Mouse (Mus musculus) heart, embryonic 16.5 days (tissue): ENCODE results near the gene Cyp4f14. TPM values are rescaled to one million over a fixed set of nuclear protein-coding genes. Genes with fewer than 3 reads are reported as not detected.

Experiments used
- ATAC-seq: fragments of 200-750 bp; cut with Nextera tagmentation; replicated peaks from 2 replicates; pipeline ENCODE4 v1.8.0; 2017; ENCODE audit warnings: moderate number of reproducible peaks; ENCODE audit not compliant: insufficient read depth, low FRiP score; ENCODE audit errors: extremely low read depth
- H3K27ac ChIP-seq: fragments of 300-500 bp; sonication (generic); 2 replicates; pipeline ENCODE4 v1.5.1; 2014; ENCODE audit warnings: mild to moderate bottlenecking, low read length, control low read depth, moderate library complexity
- H3K27me3 ChIP-seq: fragments of 300-500 bp; sonication (generic); 2 replicates; pipeline ENCODE4 v1.6.1; 2014; ENCODE audit warnings: low read length, mixed read lengths; ENCODE audit not compliant: control insufficient read depth, insufficient read depth
- H3K36me3 ChIP-seq: fragments of 300-500 bp; sonication (generic); 2 replicates; pipeline ENCODE4 v1.6.1; 2014; ENCODE audit not compliant: control insufficient read depth, insufficient read depth
- H3K4me1 ChIP-seq: fragments of 300-500 bp; sonication (generic); 2 replicates; pipeline ENCODE4 v1.6.1; 2014; ENCODE audit warnings: low read length, mixed read lengths; ENCODE audit not compliant: control insufficient read depth, insufficient read depth
- H3K4me2 ChIP-seq: fragments of 300-500 bp; sonication (generic); 2 replicates; pipeline ENCODE4 v1.6.1; 2014; ENCODE audit warnings: low read depth, mild to moderate bottlenecking, control low read depth, low read length
- H3K4me3 ChIP-seq: fragments of 300-500 bp; sonication (generic); 2 replicates; pipeline ENCODE4 v1.5.1; 2014; ENCODE audit warnings: mild to moderate bottlenecking, control low read depth, low read length
- H3K9ac ChIP-seq: fragments of 300-500 bp; sonication (generic); 2 replicates; pipeline ENCODE4 v1.6.1; 2014; ENCODE audit warnings: low read length, control low read depth
- H3K9me3 ChIP-seq: fragments of 300-500 bp; sonication (generic); replicated peaks from 2 replicates; pipeline ENCODE4 v1.6.1; 2016; ENCODE audit warnings: low read length; ENCODE audit not compliant: control insufficient read depth
- WGBS: fragments of 180-500 bp; shearing (Covaris S2); extraction: QIAGEN DNeasy Blood & Tissue Kit; methylation state at CpG from one replicate; pipeline ENCODE4 v1.1.7; 2014; 5-methylcytosine and 5-hydroxymethylcytosine counted together
- polyA plus RNA-seq: library from polyadenylated mRNA; unstranded; fragments of >200 nt; fragmentation: Nextera tagmentation; extraction: Ambion mirVana; gene quantifications from 2 replicates; pipeline ENCODE4 v1.2.1, GENCODE M21; 2015

Gene Cyp4f14
- polyA plus RNA-seq = 0.96 TPM in 1 of 2 replicates, not detected in the other

DNA sequence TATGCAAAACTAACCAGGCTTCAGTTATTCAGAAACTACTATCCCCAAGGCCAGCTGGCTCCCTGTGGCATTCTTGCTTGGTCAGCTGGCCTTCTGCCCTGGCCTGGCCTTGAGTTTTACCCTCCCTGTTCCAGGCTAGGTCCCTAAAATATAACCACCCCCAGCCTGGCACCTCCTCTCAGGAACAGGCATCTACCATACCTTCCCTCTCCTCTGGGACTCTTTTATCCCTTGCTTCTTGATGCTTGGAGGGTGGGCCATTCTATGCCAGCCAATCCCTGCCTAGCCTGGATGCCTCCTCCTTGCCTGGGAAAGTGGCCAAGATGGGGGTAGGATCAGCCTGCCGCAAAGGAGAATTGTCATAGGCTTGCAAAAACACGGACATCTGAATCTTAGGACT is at the start of gene Cyp4f14:
Cyp4f14 (minus strand) TSS at position 212 of the 400 bp plus-strand sequence.
- no peak within 1 kb of the TSS for H3K27ac ChIP-seq
- H3K9ac ChIP-seq = no peak within 1 kb of the TSS
- H3K4me1 ChIP-seq = no peaks in the 10 kb centered on the region
- no peaks in the 10 kb centered on the region for H3K36me3 ChIP-seq
- WGBS = 46% methylated on average over 2 of the region's 2 CpGs
- no peak within 1 kb of the TSS for H3K4me3 ChIP-seq
- peaks cover 2% of the 10 kb centered on the region; the same call in 1 of the 2 replicates for H3K27me3 ChIP-seq
- H3K9me3 ChIP-seq = peaks cover 5% of the 10 kb centered on the region
- ATAC-seq = no peak
- H3K4me2 ChIP-seq = no peak within 1 kb of the TSS

DNA sequence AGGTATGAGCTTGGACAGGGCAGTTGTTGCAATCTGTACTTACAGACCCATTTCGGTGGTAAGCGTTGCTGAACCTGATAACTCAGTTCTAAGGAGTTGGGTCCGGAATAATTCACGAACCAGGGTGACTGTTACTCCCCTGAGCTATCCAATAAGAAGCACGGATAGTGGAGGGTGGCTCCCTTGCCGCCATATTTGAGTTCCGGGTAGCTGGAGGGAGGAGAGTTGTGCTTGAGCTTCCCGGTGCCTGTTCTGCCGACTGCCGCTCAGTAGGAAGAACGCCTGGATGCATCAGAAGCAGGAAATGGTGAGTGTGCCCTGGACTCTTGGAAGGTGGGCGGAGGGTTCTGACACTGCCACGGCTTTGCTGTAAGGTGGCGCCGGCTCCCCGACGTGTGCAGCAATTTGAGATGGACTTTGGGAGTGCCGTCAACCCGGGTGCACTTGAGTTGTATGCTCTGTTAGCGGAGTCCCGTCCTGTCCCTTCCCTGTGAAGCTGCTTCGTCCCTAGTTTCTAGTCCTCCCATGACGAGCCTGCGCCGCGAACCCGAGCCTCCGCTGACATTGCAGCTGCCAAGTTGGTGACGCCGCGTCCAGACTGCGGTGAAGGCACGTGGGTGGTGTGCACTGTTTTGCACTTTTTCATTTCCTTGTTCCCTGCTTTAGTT is 48.6 kb upstream of the Cyp4f14 start, which contains the start of gene Zfp472:
Zfp472 (plus strand) TSS at position 192 of the 668 bp plus-strand sequence.
- Histone ChIP-seq H3K9ac (peak within 1 kb of the TSS; percentile 87), H3K4me3 (peak within 1 kb of the TSS; percentile 93), H3K27me3 (no peaks in the 10 kb centered on the region), H3K9me3 (0 out of 2 replicates have a peak, but pooled peaks cover 2% of the 10 kb centered on the region), H3K36me3 (no peaks in the 10 kb centered on the region), H3K4me1 (peaks cover 10% of the 10 kb centered on the region), H3K4me2 (peak within 1 kb of the TSS; percentile 79), H3K27ac (peak within 1 kb of the TSS; percentile 94)
- under 1% methylated on average over 33 of the region's 33 CpGs for WGBS
- ATAC-seq = peak; percentile 100

DNA sequence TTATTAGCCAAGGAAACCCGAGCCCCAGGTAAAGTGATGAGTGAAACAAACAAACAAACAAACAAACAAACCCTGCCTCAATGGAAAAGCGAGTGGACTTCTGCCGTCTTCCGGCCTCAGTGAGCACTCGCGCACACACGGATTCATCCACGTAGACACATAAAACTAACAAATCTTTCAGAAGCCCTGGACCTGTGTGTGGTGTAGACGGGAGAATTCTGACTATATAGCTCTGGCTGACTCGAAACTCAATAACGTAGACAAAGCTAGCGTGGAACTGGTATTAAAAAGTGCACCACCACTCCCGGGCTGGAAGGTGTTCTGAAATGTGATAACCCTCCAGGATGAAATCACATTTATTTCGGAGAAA is 48.1 kb upstream of the Cyp4f14 start:
- H3K4me3 ChIP-seq = peak overlapping the region; percentile 93
- WGBS = under 1% methylated on average over 14 of the region's 14 CpGs
- peaks cover 10% of the 10 kb centered on the region for H3K4me1 ChIP-seq
- H3K9me3 ChIP-seq = 0 out of 2 replicates have a peak, but pooled peaks cover 2% of the 10 kb centered on the region
- ATAC-seq = no peak
- peak overlapping the region; percentile 79 for H3K4me2 ChIP-seq
- peak overlapping the region; percentile 87 for H3K9ac ChIP-seq
- H3K36me3 ChIP-seq = no peaks in the 10 kb centered on the region
- H3K27me3 ChIP-seq = no peaks in the 10 kb centered on the region
- peak overlapping the region; percentile 94 for H3K27ac ChIP-seq

DNA sequence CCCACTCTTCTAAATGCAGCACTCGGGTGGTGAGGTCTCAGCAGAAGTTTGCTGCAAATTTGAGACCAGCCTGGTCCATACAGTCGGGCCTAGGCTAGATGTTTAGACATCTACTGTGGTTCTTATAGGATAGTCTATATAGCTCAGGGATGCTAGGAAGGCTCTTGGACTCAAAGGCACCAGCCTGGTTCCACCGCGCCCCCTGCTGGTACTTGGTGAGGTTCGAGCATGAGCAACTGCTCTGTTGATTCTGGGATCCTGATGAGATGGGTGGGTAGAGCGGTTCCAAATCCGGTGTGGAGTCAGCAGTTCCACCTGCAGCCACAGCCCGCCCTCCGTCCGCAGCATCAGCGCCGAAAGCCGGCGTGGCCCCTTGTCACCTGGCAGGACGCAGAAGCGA is 34.3 kb upstream of the Cyp4f14 start:
- no peak overlapping the region for H3K4me2 ChIP-seq
- no peak overlapping the region for H3K27ac ChIP-seq
- H3K27me3 ChIP-seq = no peaks in the 10 kb centered on the region
- WGBS = 22% methylated on average over 16 of the region's 16 CpGs
- H3K36me3 ChIP-seq = no peaks in the 10 kb centered on the region
- no peak overlapping the region for H3K4me3 ChIP-seq
- H3K4me1 ChIP-seq = peaks cover 11% of the 10 kb centered on the region
- H3K9me3 ChIP-seq = no peaks in the 10 kb centered on the region
- ATAC-seq = no peak
- no peak overlapping the region for H3K9ac ChIP-seq

DNA sequence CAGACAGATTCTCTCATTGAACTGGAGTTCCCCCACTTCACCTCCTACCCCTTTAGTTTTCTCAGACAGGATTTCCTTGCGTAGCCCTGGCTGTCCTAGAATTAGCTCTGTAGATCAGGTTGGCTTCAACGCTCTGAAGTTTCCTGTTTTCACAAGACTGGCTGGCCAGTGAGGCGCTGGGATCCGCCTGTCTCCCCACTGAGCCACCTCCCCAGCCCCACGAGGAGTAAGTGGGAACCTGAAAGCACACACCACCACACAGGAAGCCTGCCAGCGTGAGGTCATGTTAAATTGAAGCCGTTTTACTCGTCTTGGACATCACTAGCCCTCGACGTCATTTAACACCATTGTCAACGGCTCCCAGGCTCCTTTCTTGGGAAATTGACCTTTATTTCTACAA is 33.9 kb upstream of the Cyp4f14 start:
- Histone ChIP-seq H3K27ac (no peak overlapping the region), H3K4me2 (no peak overlapping the region), H3K9ac (no peak overlapping the region), H3K9me3 (no peaks in the 10 kb centered on the region), H3K36me3 (no peaks in the 10 kb centered on the region), H3K4me1 (peaks cover 13% of the 10 kb centered on the region), H3K27me3 (no peaks in the 10 kb centered on the region), H3K4me3 (no peak overlapping the region)
- 73% methylated on average over 11 of the region's 11 CpGs for WGBS
- ATAC-seq = no peak

DNA sequence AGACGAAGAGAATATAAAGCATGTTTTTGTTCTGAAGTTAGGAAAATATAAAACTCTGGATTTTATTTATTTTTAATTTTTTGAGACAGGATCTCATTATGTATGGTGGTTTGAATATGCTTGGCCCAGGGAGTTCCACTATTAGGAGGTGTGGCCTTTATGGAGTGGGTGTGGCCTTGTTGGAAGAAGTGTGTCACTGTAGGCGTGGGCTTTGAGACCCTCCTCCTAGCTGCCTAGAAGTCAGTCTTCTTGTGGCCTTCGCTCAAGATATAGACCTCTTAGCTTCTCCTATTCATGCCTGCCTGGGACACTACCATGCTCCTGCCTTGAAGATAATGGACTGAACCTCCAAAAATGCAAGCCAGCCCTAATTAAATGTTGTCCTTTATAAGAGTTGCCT is 33.0 kb upstream of the Cyp4f14 start:
- Histone ChIP-seq H3K9ac (no peak overlapping the region), H3K36me3 (no peaks in the 10 kb centered on the region), H3K4me2 (no peak overlapping the region), H3K27ac (no peak overlapping the region), H3K9me3 (no peaks in the 10 kb centered on the region), H3K4me3 (no peak overlapping the region), H3K4me1 (peaks cover 13% of the 10 kb centered on the region), H3K27me3 (no peaks in the 10 kb centered on the region)
- ATAC-seq = no peak
- 90% methylated on average over 3 of the region's 3 CpGs for WGBS

DNA sequence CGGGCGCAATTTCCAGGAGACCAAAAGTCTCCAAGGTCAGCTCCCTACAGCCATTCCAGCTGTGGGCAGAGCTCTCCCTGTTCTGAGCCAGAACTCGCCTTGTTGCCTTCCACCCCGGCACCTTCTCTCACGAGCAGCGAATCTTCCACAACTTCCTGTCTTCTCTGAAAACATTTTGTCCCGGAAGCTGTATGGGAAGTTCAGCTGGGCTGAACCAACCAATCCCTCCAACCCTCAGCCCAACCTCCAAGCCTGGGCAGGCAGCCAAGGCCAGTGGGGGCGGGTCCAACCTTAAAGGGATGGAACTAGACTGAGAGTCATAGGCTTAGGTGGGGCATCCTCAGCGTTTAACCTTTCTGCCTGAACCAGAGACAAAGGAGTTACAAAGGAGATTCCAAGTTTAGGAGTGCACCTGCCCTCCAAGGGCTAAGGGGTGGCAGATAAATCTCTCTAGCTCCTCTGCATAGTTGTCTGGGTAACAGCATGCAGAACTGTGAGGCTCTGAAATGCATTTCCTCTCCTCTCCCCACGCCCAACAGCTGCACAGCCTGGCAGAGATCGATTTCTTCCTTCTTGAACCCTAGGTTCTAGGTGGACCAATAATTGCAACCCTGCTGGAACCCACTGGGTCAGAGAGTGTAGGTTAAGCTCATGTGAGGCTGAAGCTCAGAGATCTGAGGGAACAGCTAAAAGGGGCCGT is 30.2 kb upstream of the Cyp4f14 start, which contains the start of gene Cyp4f13:
Cyp4f13 (minus strand) TSS at position 188 of the 700 bp plus-strand sequence.
- Histone ChIP-seq H3K36me3 (no peaks in the 10 kb centered on the region), H3K4me1 (peaks cover 13% of the 10 kb centered on the region), H3K27ac (peak within 1 kb of the TSS; percentile 84), H3K4me2 (peak within 1 kb of the TSS; percentile 83), H3K27me3 (no peaks in the 10 kb centered on the region), H3K9ac (peak within 1 kb of the TSS; percentile 83), H3K4me3 (peak within 1 kb of the TSS; percentile 72), H3K9me3 (no peaks in the 10 kb centered on the region)
- 11% methylated on average over 12 of the region's 12 CpGs for WGBS
- peak; percentile 97 for ATAC-seq

DNA sequence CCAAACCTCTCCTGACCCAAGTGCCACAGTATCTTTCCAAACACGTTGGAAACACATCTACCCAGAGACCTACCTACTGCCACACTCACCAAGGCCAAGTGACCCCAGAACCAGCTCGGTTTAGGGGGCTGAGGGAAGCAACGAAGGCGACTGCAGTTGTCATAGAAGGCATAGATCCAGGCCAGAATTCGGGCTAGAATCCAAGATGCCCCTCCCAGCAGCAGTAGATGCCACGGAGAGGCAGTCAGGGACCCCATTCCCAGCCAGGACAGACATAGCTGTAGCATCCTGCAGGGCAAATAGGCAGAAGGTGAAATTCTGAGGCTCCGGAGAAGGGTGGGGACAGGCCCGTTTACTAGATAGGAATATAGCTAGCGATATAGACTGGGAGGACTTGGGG is 29.6 kb upstream of the Cyp4f14 start:
- Histone ChIP-seq H3K9ac (peak overlapping the region; percentile 83), H3K36me3 (no peaks in the 10 kb centered on the region), H3K4me1 (peaks cover 13% of the 10 kb centered on the region), H3K4me2 (peak overlapping the region; percentile 83), H3K27ac (peak overlapping the region; percentile 84), H3K9me3 (no peaks in the 10 kb centered on the region), H3K4me3 (peak overlapping the region; percentile 72), H3K27me3 (no peaks in the 10 kb centered on the region)
- 47% methylated on average over 9 of the region's 9 CpGs for WGBS
- ATAC-seq = 0 out of 2 replicates have a peak, but pooled peaks have one; percentile 3
